Mouse (Mus musculus) erythroid progenitor cell, adult 5-6 weeks (primary cell): ENCODE results near the gene Arl3. TPM values are rescaled to one million over a fixed set of nuclear protein-coding genes. Genes with fewer than 3 reads are reported as not detected.

Experiments used
- ATAC-seq: replicated peaks from 2 replicates; pipeline ENCODE4 v1.8.0; 2016; ENCODE audit warnings: moderate number of reproducible peaks, mild to moderate bottlenecking, moderate TSS enrichment, inconsistent platforms; ENCODE audit not compliant: poor library complexity, low FRiP score, severe bottlenecking
- total RNA-seq, 2 experiments: library from RNA; stranded (forward) in 1 of 2; stranded (reverse) in 1 of 2; fragments of 150-400 nt in 1 of 2; fragments of 186-747, 209-891 nt in 1 of 2; gene quantifications; 2 replicates each; pipeline versions ENCODE4 v1.2.3 to v1.2.4; 2015 to 2017; ENCODE audit warnings: low replicate concordance in 2 of 2

The Arl3 gene
- total RNA-seq, 2 experiments from 2014 or later, result 4.6 to 24.4 TPM

- peak; percentile 44 for ATAC-seq
Measured at GRCm38 (mm10) chr19:46504085-46504552, 68.9 kb downstream of the Arl3 start.

- ATAC-seq, result peak; percentile 57
Measured at GRCm38 (mm10) chr19:46503351-46504084, 69.5 kb downstream of the Arl3 start.

GRCm38 (mm10) chr19:46502471-46503166 is 70.4 kb downstream of the Arl3 start:
- peak; percentile 73 for ATAC-seq

GRCm38 (mm10) chr19:46502069-46502455 is 70.9 kb downstream of the Arl3 start:
- no peak for ATAC-seq

- ATAC-seq, result no peak
Measured at GRCm38 (mm10) chr19:46501401-46502068, 71.5 kb downstream of the Arl3 start, which contains the start of gene Trim8. Gene Trim8, plus strand, starts transcription at chr19:46501702.

- ATAC-seq, result no peak
Measured at GRCm38 (mm10) chr19:46500581-46501341, 72.2 kb downstream of the Arl3 start.

- ATAC-seq, result peak; percentile 41
Measured at GRCm38 (mm10) chr19:46499836-46500580, 73.0 kb downstream of the Arl3 start.

GRCm38 (mm10) chr19:46499539-46499835 is 73.5 kb downstream of the Arl3 start:
- no peak for ATAC-seq

GRCm38 (mm10) chr19:46497230-46497629 is 75.8 kb downstream of the Arl3 start:
- no peak for ATAC-seq

- no peak for ATAC-seq
Measured at GRCm38 (mm10) chr19:46495136-46495535, 77.9 kb downstream of the Arl3 start.

- no peak for ATAC-seq
Measured at GRCm38 (mm10) chr19:46490634-46491033, 82.4 kb downstream of the Arl3 start.

GRCm38 (mm10) chr19:46489448-46489847 is 83.5 kb downstream of the Arl3 start:
- ATAC-seq, result no peak

- no peak for ATAC-seq
Measured at GRCm38 (mm10) chr19:46486709-46487108, 86.3 kb downstream of the Arl3 start.

- no peak for ATAC-seq
Measured at GRCm38 (mm10) chr19:46485847-46486246, 87.2 kb downstream of the Arl3 start.

- ATAC-seq, result no peak
Measured at GRCm38 (mm10) chr19:46484518-46484917, 88.5 kb downstream of the Arl3 start.

- no peak for ATAC-seq
Measured at GRCm38 (mm10) chr19:46483701-46484328, 89.2 kb downstream of the Arl3 start.

- ATAC-seq, result no peak
Measured at GRCm38 (mm10) chr19:46482896-46483516, 90.0 kb downstream of the Arl3 start.

- no peak for ATAC-seq
Measured at GRCm38 (mm10) chr19:46481756-46482155, 91.2 kb downstream of the Arl3 start.

GRCm38 (mm10) chr19:46481352-46481751 is 91.6 kb downstream of the Arl3 start:
- no peak for ATAC-seq
